Mouse (Mus musculus) MEL (cell line): Measurements from ENCODE around the gene Wdr82. TPM values are rescaled to one million over a fixed set of nuclear protein-coding genes. Genes with fewer than 3 reads are reported as not detected.

Source experiments
- DNase-seq: peaks from one replicate; pipeline ENCODE4 v3.0.0; 2011; ENCODE audit warnings: low read depth, low spot score
- H3K27ac ChIP-seq: 2 replicates; pipeline ENCODE4 v1.5.1; 2012; ENCODE audit warnings: low read depth, mild to moderate bottlenecking, control low read depth, low read length, moderate library complexity; ENCODE audit not compliant: control insufficient read depth
- H3K27me3 ChIP-seq, 2 experiments: fragments of 150-350 bp in 1 of 2; sonication (generic) in 1 of 2; 2 replicates each; pipeline ENCODE4 v1.6.1; 2012; ENCODE audit warnings: low read length in 2 of 2, mild to moderate bottlenecking in 2 of 2, improper control_type of control experiment in 1 of 2, moderate library complexity in 1 of 2; ENCODE audit not compliant: insufficient read depth in 2 of 2, control insufficient read depth in 1 of 2
- H3K36me3 ChIP-seq, 2 experiments: 2 replicates each; pipeline ENCODE4 v1.6.1; 2012 to 2014; ENCODE audit warnings: low read length in 2 of 2, improper control_type of control experiment in 1 of 2, inconsistent platforms in 1 of 2, mild to moderate bottlenecking in 1 of 2; ENCODE audit not compliant: insufficient read depth in 2 of 2, control insufficient read depth in 1 of 2
- H3K4me1 ChIP-seq, 2 experiments: fragments of 150-350 bp in 1 of 2; sonication (generic) in 1 of 2; 2 replicates each; pipeline ENCODE4 v1.6.1; 2012; ENCODE audit warnings: low read length in 2 of 2, improper control_type of control experiment in 1 of 2, mild to moderate bottlenecking in 1 of 2; ENCODE audit not compliant: insufficient read depth in 2 of 2, control insufficient read depth in 1 of 2
- H3K4me3 ChIP-seq, 2 experiments: fragments of 150-350 bp in 1 of 2; sonication (generic) in 1 of 2; 2 replicates each; pipeline ENCODE4 v1.5.1; 2012; ENCODE audit warnings: low read depth in 2 of 2, low read length in 2 of 2, mild to moderate bottlenecking in 2 of 2, moderate library complexity in 2 of 2, control low read depth in 1 of 2, improper control_type of control experiment in 1 of 2; ENCODE audit not compliant: control insufficient read depth in 1 of 2, insufficient read depth in 1 of 2
- H3K79me2 ChIP-seq: 2 replicates; pipeline ENCODE4 v1.6.1; 2012; ENCODE audit warnings: mild to moderate bottlenecking, low read length, moderate library complexity; ENCODE audit not compliant: control insufficient read depth, poor library complexity, insufficient read depth
- H3K9ac ChIP-seq: 2 replicates; pipeline ENCODE4 v1.6.1; 2012; ENCODE audit warnings: low read depth, mild to moderate bottlenecking, control low read depth, low read length, moderate library complexity; ENCODE audit not compliant: control insufficient read depth, poor library complexity, severe bottlenecking
- H3K9me3 ChIP-seq: fragments of 150-350 bp; sonication (generic); replicated peaks from 2 replicates; pipeline ENCODE4 v1.6.1; 2012; ENCODE audit warnings: mild to moderate bottlenecking, low read length, improper control_type of control experiment, moderate library complexity; ENCODE audit not compliant: insufficient read depth
- CTCF ChIP-seq, 3 experiments: IDR thresholded peaks in 2 of 3; conservative IDR thresholded peaks in 1 of 3; 2 replicates each; pipeline ENCODE4 v1.5.1; 2011 to 2012; ENCODE audit warnings: low read length in 3 of 3, low read depth in 2 of 3, mild to moderate bottlenecking in 2 of 3, improper control_type of control experiment in 1 of 3, inconsistent platforms in 1 of 3, mixed read lengths in 1 of 3, moderate library complexity in 1 of 3; ENCODE audit not compliant: control insufficient read depth in 1 of 3, insufficient read depth in 1 of 3, poor library complexity in 1 of 3, severe bottlenecking in 1 of 3
- ELF1 ChIP-seq: IDR thresholded peaks from 2 replicates; pipeline ENCODE4 v1.6.1; 2014; ENCODE audit warnings: low read depth, mild to moderate bottlenecking, inconsistent platforms, low read length, improper control_type of control experiment, moderate library complexity
- GABPA ChIP-seq: IDR thresholded peaks from 2 replicates; pipeline ENCODE4 v1.6.1; 2012; ENCODE audit warnings: low read depth, mild to moderate bottlenecking, inconsistent platforms, low read length, improper control_type of control experiment, moderate library complexity
- HCFC1 ChIP-seq: IDR thresholded peaks from 2 replicates; pipeline ENCODE4 v1.6.1; 2012; ENCODE audit warnings: low read depth, mild to moderate bottlenecking, inconsistent platforms, low read length, improper control_type of control experiment, moderate library complexity
- JUND ChIP-seq: IDR thresholded peaks from 2 replicates; pipeline ENCODE4 v1.6.1; 2011; ENCODE audit warnings: low read depth, mild to moderate bottlenecking, improper control_type of control experiment, low read length
- MAFK ChIP-seq: IDR thresholded peaks from 2 replicates; pipeline ENCODE4 v1.6.1; 2011; ENCODE audit warnings: low read depth, mild to moderate bottlenecking, low read length, improper control_type of control experiment, borderline replicate concordance
- MAZ ChIP-seq: IDR thresholded peaks from 2 replicates; pipeline ENCODE4 v1.6.1; 2012; ENCODE audit warnings: low read depth, mild to moderate bottlenecking, inconsistent platforms, low read length, improper control_type of control experiment
- MEF2A ChIP-seq: IDR thresholded peaks from 2 replicates; pipeline ENCODE4 v1.6.1; 2014; ENCODE audit warnings: low read depth, mild to moderate bottlenecking, inconsistent platforms, low read length, improper control_type of control experiment; ENCODE audit not compliant: poor library complexity, insufficient replicate concordance, severe bottlenecking; ENCODE audit errors: extremely low read depth
- MXI1 ChIP-seq: IDR thresholded peaks from 2 replicates; pipeline ENCODE4 v1.6.1; 2011; ENCODE audit warnings: mild to moderate bottlenecking, low read depth, low read length, improper control_type of control experiment
- MYC ChIP-seq: IDR thresholded peaks from 2 replicates; pipeline ENCODE4 v1.6.1; 2011; ENCODE audit warnings: low read depth, mild to moderate bottlenecking, low read length, improper control_type of control experiment, moderate library complexity
- NELFE ChIP-seq: IDR thresholded peaks from 2 replicates; pipeline ENCODE4 v1.6.1; 2011; ENCODE audit warnings: low read depth, low read length, improper control_type of control experiment
- NRF1 ChIP-seq: IDR thresholded peaks from 2 replicates; pipeline ENCODE4 v1.6.1; 2014; ENCODE audit warnings: low read depth, mild to moderate bottlenecking, inconsistent platforms, low read length, improper control_type of control experiment, moderate library complexity; ENCODE audit not compliant: poor library complexity, insufficient read depth, severe bottlenecking
- POLR2A ChIP-seq, 2 experiments: IDR thresholded peaks; 2 replicates each; pipeline ENCODE4 v1.6.1; 2011 to 2012; ENCODE audit warnings: low read length in 2 of 2, mild to moderate bottlenecking in 2 of 2, control low read depth in 1 of 2, improper control_type of control experiment in 1 of 2, low read depth in 1 of 2, moderate library complexity in 1 of 2; ENCODE audit not compliant: control insufficient read depth in 1 of 2, insufficient read depth in 1 of 2, poor library complexity in 1 of 2
- POLR2AphosphoS2 ChIP-seq: IDR thresholded peaks from 2 replicates; pipeline ENCODE4 v1.6.1; 2011; ENCODE audit warnings: low read length, improper control_type of control experiment
- POLR2AphosphoS5 ChIP-seq: IDR thresholded peaks from 2 replicates; pipeline ENCODE4 v1.6.1; 2012; ENCODE audit warnings: low read depth, borderline replicate concordance, mild to moderate bottlenecking, inconsistent platforms, low read length, moderate library complexity, mixed read lengths
- RCOR1 ChIP-seq: IDR thresholded peaks from 2 replicates; pipeline ENCODE4 v1.6.1; 2012; ENCODE audit warnings: low read depth, mild to moderate bottlenecking, inconsistent platforms, low read length, improper control_type of control experiment
- SIN3A ChIP-seq: IDR thresholded peaks from 2 replicates; pipeline ENCODE4 v1.6.1; 2012; ENCODE audit warnings: low read length, improper control_type of control experiment, inconsistent platforms
- TCF12 ChIP-seq: IDR thresholded peaks from 2 replicates; pipeline ENCODE4 v1.6.1; 2014; ENCODE audit warnings: low read depth, mild to moderate bottlenecking, inconsistent platforms, low read length, improper control_type of control experiment, moderate library complexity
- UBTF ChIP-seq: IDR thresholded peaks from 2 replicates; pipeline ENCODE4 v1.6.1; 2012; ENCODE audit warnings: low read depth, mild to moderate bottlenecking, inconsistent platforms, low read length, improper control_type of control experiment, moderate library complexity, borderline replicate concordance; ENCODE audit not compliant: insufficient read depth
- ZMIZ1 ChIP-seq: IDR thresholded peaks from 2 replicates; pipeline ENCODE4 v1.6.1; 2012; ENCODE audit warnings: low read depth, mild to moderate bottlenecking, inconsistent platforms, low read length, improper control_type of control experiment, moderate library complexity
- ZNF384 ChIP-seq: IDR thresholded peaks from 2 replicates; pipeline ENCODE4 v1.6.1; 2012; ENCODE audit warnings: low read depth, mild to moderate bottlenecking, inconsistent platforms, low read length, improper control_type of control experiment
- polyA plus RNA-seq, 2 experiments: library from polyadenylated mRNA; stranded (reverse) in 1 of 2; unstranded in 1 of 2; fragments of >175 nt in 1 of 2; fragments of >200 nt in 1 of 2; gene quantifications; 2 replicates each; pipeline versions ENCODE4 v1.2.1 to v1.2.4; 2012; ENCODE audit warnings: low replicate concordance in 2 of 2, low read depth in 1 of 2; ENCODE audit not compliant: insufficient read length in 2 of 2, insufficient read depth in 1 of 2, missing spikeins in 1 of 2
- total RNA-seq: library from RNA; depleted of rRNA; stranded (reverse); fragments of 300-350 nt; gene quantifications from 2 replicates; pipeline ENCODE4 v1.2.3, GENCODE M21; 2012

Gene Wdr82
- total and polyA plus RNA-seq, 3 experiments: 41.7 to 108 (median 72.2) TPM

DNA sequence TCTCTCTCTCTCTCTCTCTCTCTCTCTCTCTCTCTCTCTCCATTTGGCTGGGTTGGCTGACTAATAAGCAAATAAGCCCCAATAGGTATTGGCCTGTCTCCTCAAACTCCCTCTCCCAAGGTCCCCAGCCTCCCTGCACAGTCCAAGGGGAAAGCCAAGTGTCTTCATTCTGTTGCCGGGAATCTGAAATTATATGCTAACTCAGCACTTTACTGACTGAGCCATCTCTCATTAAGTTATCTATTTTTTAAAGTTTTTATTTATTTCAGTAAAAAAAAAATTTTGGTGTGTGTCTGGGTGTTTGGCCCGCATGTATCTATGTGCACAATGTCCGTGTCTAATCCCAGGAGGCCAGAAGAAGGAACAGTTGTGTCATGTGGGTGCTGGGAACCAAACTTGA is 31.2 kb downstream of the Wdr82 start:
- peak overlapping the region; percentile 58 for H3K27ac ChIP-seq
- peak overlapping the region; percentile 60 for H3K9ac ChIP-seq
- TF ChIP-seq MAFK (peak; percentile 96), GABPA (no peak)
- TF ChIP-seq, all 39 proteins: peak for 1
- Histone ChIP-seq H3K9me3 (no peaks in the 10 kb centered on the region), H3K27me3 (no peaks in the 10 kb centered on the region), H3K79me2 (peaks cover 18% of the 10 kb centered on the region), H3K36me3 (peaks cover 0 to 19% of the 10 kb centered on the region in 2 experiments; a peak in 2 of 4 replicates), H3K4me3 (peak overlapping the region; percentile 58 to 67), H3K4me1 (peaks cover 9 to 35% of the 10 kb centered on the region in 2 experiments)
- DNase-seq: no peak

DNA sequence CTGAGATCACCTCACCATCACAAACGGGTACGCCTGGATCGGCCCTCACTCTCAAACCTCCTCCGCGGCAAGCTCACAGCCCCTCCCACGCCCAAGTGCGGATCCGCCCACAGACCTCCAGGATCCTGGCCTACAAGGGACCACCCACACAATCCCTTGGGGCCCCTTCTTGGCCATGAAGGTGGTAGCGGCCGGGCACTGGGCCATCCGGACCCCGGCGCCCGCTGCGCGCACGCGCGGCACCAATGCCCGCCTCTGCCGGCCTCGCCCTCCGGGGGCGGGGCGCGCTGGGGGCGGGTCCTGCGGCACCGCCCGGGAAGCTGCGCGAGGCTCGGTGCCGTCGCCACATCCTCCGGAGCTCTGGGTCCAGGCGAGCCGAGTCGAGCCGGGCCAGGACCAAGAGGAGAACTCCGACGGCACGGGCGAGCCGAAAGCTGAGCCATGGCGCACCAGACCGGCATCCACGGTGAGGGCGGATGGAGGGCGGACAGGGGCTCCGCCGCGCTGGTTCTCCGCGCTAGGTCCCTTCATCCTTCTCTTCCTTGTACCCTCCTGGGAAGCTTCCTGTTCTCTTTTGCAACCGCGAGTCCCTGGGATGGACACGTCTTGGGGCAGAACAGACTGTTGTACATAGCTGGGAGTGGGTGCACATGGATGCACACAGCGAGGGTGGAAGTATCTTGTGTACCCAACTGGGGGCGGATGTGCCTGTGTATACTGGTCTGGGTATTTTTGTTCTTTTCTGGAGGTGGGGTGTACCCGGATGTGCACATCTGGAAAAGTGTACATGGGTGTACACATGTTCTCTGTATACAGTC is 32.3 kb downstream of the Wdr82 start, which contains the start of gene Twf2:
Gene Twf2 (plus strand): TSS at position 290 of the 818 bp plus-strand sequence.
- Histone ChIP-seq H3K27ac (peak within 1 kb of the TSS; percentile 58), H3K9ac (peak within 1 kb of the TSS; percentile 62), H3K79me2 (peaks cover 18% of the 10 kb centered on the region), H3K4me3 (peak within 1 kb of the TSS; percentile 67 to 88), H3K36me3 (peaks cover 0 to 19% of the 10 kb centered on the region in 2 experiments; a peak in 2 of 4 replicates), H3K4me1 (peaks cover 9 to 35% of the 10 kb centered on the region in 2 experiments), H3K27me3 (no peaks in the 10 kb centered on the region), H3K9me3 (no peaks in the 10 kb centered on the region)
- DNase-seq: peak; percentile 94
- no peak for TF ChIP-seq RCOR1
- TF ChIP-seq NELFE: peak; percentile 85
- no peak for TF ChIP-seq POLR2AphosphoS5
- peak; percentile 62; the same call in 1 of the 2 replicates for TF ChIP-seq MXI1
- TF ChIP-seq MAZ: no peak; the same call in 1 of the 2 replicates
- TF ChIP-seq ELF1: peak; percentile 32; the same call in 1 of the 2 replicates
- peak; percentile 67 for TF ChIP-seq HCFC1
- TF ChIP-seq NRF1: peak; percentile 84
- TF ChIP-seq POLR2AphosphoS2: peak; percentile 67
- no peak for TF ChIP-seq JUND
- peak; percentile 82; the same call in 1 of the 2 replicates for TF ChIP-seq ZMIZ1
- TF ChIP-seq SIN3A: peak; percentile 48
- 0 out of 2 replicates have a peak, but pooled peaks have one; percentile 31 for TF ChIP-seq MYC
- no peak for TF ChIP-seq GABPA
- no peak for TF ChIP-seq MEF2A
- no peak for TF ChIP-seq ZNF384
- TF ChIP-seq TCF12: 0 out of 2 replicates have a peak, but pooled peaks have one; percentile 31
- TF ChIP-seq CTCF (IDR thresholded peaks at IDR 0.05 in 2 of 3, conservative IDR thresholded peaks at IDR 0.05 in 1 of 3; ENCODE audit: control insufficient read depth in 1 of 3, insufficient read depth in 1 of 3, low read depth in 2 of 3, low read length in 3 of 3, poor library complexity in 1 of 3, severe bottlenecking in 1 of 3): no peak
- 0 out of 2 replicates have a peak, but pooled peaks have one; percentile 37 for TF ChIP-seq UBTF
- TF ChIP-seq POLR2A (IDR thresholded peaks at IDR 0.05; ENCODE audit: control insufficient read depth in 1 of 2, insufficient read depth in 1 of 2, low read depth in 1 of 2, low read length in 2 of 2, poor library complexity in 1 of 2): peak; percentile 60 to 73
